Mouse (Mus musculus) midbrain, embryonic 15.5 days (tissue): ENCODE data around the gene Mtif3. TPM values are rescaled to one million over a fixed set of nuclear protein-coding genes. Genes with fewer than 3 reads are reported as not detected.

Experiments
- ATAC-seq: fragments of 200-750 bp; cut with Nextera tagmentation; replicated peaks from 2 replicates; pipeline ENCODE4 v1.8.0; 2017; ENCODE audit warnings: moderate TSS enrichment
- H3K27ac ChIP-seq: fragments of 300-500 bp; sonication (generic); 2 replicates; pipeline ENCODE4 v1.5.1; 2015; ENCODE audit warnings: mild to moderate bottlenecking, inconsistent platforms
- H3K27me3 ChIP-seq: fragments of 300-500 bp; sonication (generic); replicated peaks from 2 replicates; pipeline ENCODE4 v1.6.1; 2015; ENCODE audit warnings: inconsistent platforms
- H3K36me3 ChIP-seq: fragments of 300-500 bp; sonication (generic); replicated peaks from 2 replicates; pipeline ENCODE4 v1.6.1; 2015; ENCODE audit warnings: inconsistent platforms
- H3K4me1 ChIP-seq: fragments of 300-500 bp; sonication (generic); 2 replicates; pipeline ENCODE4 v1.6.1; 2015; ENCODE audit warnings: inconsistent platforms
- H3K4me2 ChIP-seq: fragments of 300-500 bp; sonication (generic); 2 replicates; pipeline ENCODE4 v1.6.1; 2015; ENCODE audit warnings: inconsistent platforms, mild to moderate bottlenecking, moderate library complexity
- H3K4me3 ChIP-seq: fragments of 300-500 bp; sonication (generic); 2 replicates; pipeline ENCODE4 v1.5.1; 2015; ENCODE audit warnings: mild to moderate bottlenecking, inconsistent platforms
- H3K9ac ChIP-seq: fragments of 300-500 bp; sonication (generic); 2 replicates; pipeline ENCODE4 v1.6.1; 2015; ENCODE audit warnings: mild to moderate bottlenecking, inconsistent platforms
- H3K9me3 ChIP-seq: fragments of 300-500 bp; sonication (generic); 2 replicates; pipeline ENCODE4 v1.6.1; 2016; ENCODE audit warnings: inconsistent platforms
- WGBS: fragments of 180-500 bp; shearing (Covaris S2); methylation state at CpG from one replicate; pipeline ENCODE4 v1.1.7; 2015; ENCODE audit warnings: mixed read lengths; 5-methylcytosine and 5-hydroxymethylcytosine counted together
- polyA plus RNA-seq: library from polyadenylated mRNA; unstranded; fragments of >200 nt; fragmentation: Nextera tagmentation; extraction: Ambion mirVana; gene quantifications from 2 replicates; pipeline ENCODE4 v1.2.1, GENCODE M21; 2015

Mtif3 gene
- polyA plus RNA-seq, 1 experiment from 2014 or later, result 28.3 TPM

GRCm38 (mm10) chr5:146981376-146981775, 17.8 kb upstream of the Mtif3 start:
- no peak overlapping the region for H3K27ac ChIP-seq
- H3K9ac ChIP-seq, result no peak overlapping the region
- no peak for ATAC-seq
- H3K4me1 ChIP-seq, result no peaks in the 10 kb centered on the region
- no peak overlapping the region for H3K4me2 ChIP-seq
- no peaks in the 10 kb centered on the region for H3K9me3 ChIP-seq
- 88% methylated on average over 6 of the region's 6 CpGs for WGBS
- H3K27me3 ChIP-seq, result 0 out of 2 replicates have a peak, but pooled peaks cover 3% of the 10 kb centered on the region
- H3K4me3 ChIP-seq, result no peak overlapping the region
- H3K36me3 ChIP-seq, result no peaks in the 10 kb centered on the region

GRCm38 (mm10) chr5:146974781-146975123, 11.2 kb upstream of the Mtif3 start:
- no peak overlapping the region for H3K27ac ChIP-seq
- H3K27me3 ChIP-seq, result no peaks in the 10 kb centered on the region
- H3K4me3 ChIP-seq, result no peak overlapping the region
- ATAC-seq, result no peak
- no peaks in the 10 kb centered on the region for H3K9me3 ChIP-seq
- no peak overlapping the region for H3K9ac ChIP-seq
- H3K4me2 ChIP-seq, result no peak overlapping the region
- no peaks in the 10 kb centered on the region for H3K4me1 ChIP-seq
- 76% methylated on average over 13 of the region's 13 CpGs for WGBS
- no peaks in the 10 kb centered on the region for H3K36me3 ChIP-seq

- no peaks in the 10 kb centered on the region for H3K9me3 ChIP-seq
- ATAC-seq, result no peak
- no peaks in the 10 kb centered on the region for H3K36me3 ChIP-seq
- no peaks in the 10 kb centered on the region for H3K4me1 ChIP-seq
- no peaks in the 10 kb centered on the region for H3K27me3 ChIP-seq
- no peak overlapping the region for H3K27ac ChIP-seq
- no peak overlapping the region for H3K4me3 ChIP-seq
- WGBS, result 78% methylated on average over 25 of the region's 25 CpGs
- no peak overlapping the region for H3K9ac ChIP-seq
- no peak overlapping the region for H3K4me2 ChIP-seq
Measured at GRCm38 (mm10) chr5:146973858-146974780, 10.5 kb upstream of the Mtif3 start.

- ATAC-seq, result no peak
- Histone ChIP-seq H3K36me3 (no peaks in the 10 kb centered on the region), H3K27me3 (no peaks in the 10 kb centered on the region), H3K4me3 (no peak overlapping the region), H3K4me1 (no peaks in the 10 kb centered on the region), H3K9me3 (no peaks in the 10 kb centered on the region), H3K27ac (no peak overlapping the region), H3K9ac (no peak overlapping the region), H3K4me2 (no peak overlapping the region)
- 94% methylated on average over 9 of the region's 9 CpGs for WGBS
Measured at GRCm38 (mm10) chr5:146973353-146973752, 9.8 kb upstream of the Mtif3 start.

GRCm38 (mm10) chr5:146971776-146972561, 8.4 kb upstream of the Mtif3 start:
- no peak overlapping the region for H3K27ac ChIP-seq
- ATAC-seq, result no peak
- H3K4me3 ChIP-seq, result no peak overlapping the region
- H3K9ac ChIP-seq, result no peak overlapping the region
- 70% methylated on average over 10 of the region's 10 CpGs for WGBS
- H3K4me1 ChIP-seq, result no peaks in the 10 kb centered on the region
- H3K4me2 ChIP-seq, result no peak overlapping the region
- no peaks in the 10 kb centered on the region for H3K36me3 ChIP-seq
- H3K9me3 ChIP-seq, result no peaks in the 10 kb centered on the region
- H3K27me3 ChIP-seq, result no peaks in the 10 kb centered on the region

- Histone ChIP-seq H3K36me3 (no peaks in the 10 kb centered on the region), H3K9me3 (no peaks in the 10 kb centered on the region), H3K9ac (no peak overlapping the region), H3K4me3 (no peak overlapping the region), H3K27ac (no peak overlapping the region), H3K4me2 (no peak overlapping the region), H3K4me1 (peaks cover 2% of the 10 kb centered on the region; the same call in 1 of the 2 replicates), H3K27me3 (no peaks in the 10 kb centered on the region)
- ATAC-seq, result no peak
- 38% methylated on average over 13 of the region's 13 CpGs for WGBS
Measured at GRCm38 (mm10) chr5:146968695-146969393, 5.2 kb upstream of the Mtif3 start.

- no peaks in the 10 kb centered on the region for H3K9me3 ChIP-seq
- peak overlapping the region; percentile 88 for H3K4me3 ChIP-seq
- no peak overlapping the region for H3K27ac ChIP-seq
- 49% methylated on average over 8 of the region's 8 CpGs for WGBS
- no peaks in the 10 kb centered on the region for H3K27me3 ChIP-seq
- H3K9ac ChIP-seq, result peak overlapping the region; percentile 81; the same call in 1 of the 2 replicates
- H3K4me1 ChIP-seq, result peaks cover 15% of the 10 kb centered on the region
- peak overlapping the region; percentile 65 for H3K4me2 ChIP-seq
- H3K36me3 ChIP-seq, result 0 out of 2 replicates have a peak, but pooled peaks cover 3% of the 10 kb centered on the region
- ATAC-seq, result peak; percentile 38
Measured at GRCm38 (mm10) chr5:146963937-146964278, 308 bp upstream of the Mtif3 start.

GRCm38 (mm10) chr5:146956678-146957077, 6.9 kb downstream of the Mtif3 start:
- Histone ChIP-seq H3K9me3 (no peaks in the 10 kb centered on the region), H3K4me1 (peaks cover 1% of the 10 kb centered on the region; the same call in 1 of the 2 replicates), H3K27me3 (no peaks in the 10 kb centered on the region), H3K9ac (no peak overlapping the region), H3K4me2 (no peak overlapping the region), H3K36me3 (peaks cover 57% of the 10 kb centered on the region), H3K27ac (no peak overlapping the region), H3K4me3 (no peak overlapping the region)
- 93% methylated on average over 18 of the region's 18 CpGs for WGBS
- no peak for ATAC-seq

GRCm38 (mm10) chr5:146955651-146956050, 7.9 kb downstream of the Mtif3 start:
- H3K9ac ChIP-seq, result no peak overlapping the region
- peaks cover 63% of the 10 kb centered on the region for H3K36me3 ChIP-seq
- WGBS, result 85% methylated on average over 5 of the region's 5 CpGs
- H3K9me3 ChIP-seq, result no peaks in the 10 kb centered on the region
- H3K4me2 ChIP-seq, result no peak overlapping the region
- H3K27ac ChIP-seq, result no peak overlapping the region
- no peaks in the 10 kb centered on the region for H3K4me1 ChIP-seq
- no peaks in the 10 kb centered on the region for H3K27me3 ChIP-seq
- no peak for ATAC-seq
- no peak overlapping the region for H3K4me3 ChIP-seq

- H3K4me2 ChIP-seq, result no peak overlapping the region
- no peak overlapping the region for H3K4me3 ChIP-seq
- H3K4me1 ChIP-seq, result peaks cover 7% of the 10 kb centered on the region
- no peak for ATAC-seq
- no peaks in the 10 kb centered on the region for H3K9me3 ChIP-seq
- H3K9ac ChIP-seq, result no peak overlapping the region
- WGBS, result 96% methylated on average over 7 of the region's 7 CpGs
- no peak overlapping the region for H3K27ac ChIP-seq
- peaks cover 63% of the 10 kb centered on the region for H3K36me3 ChIP-seq
- H3K27me3 ChIP-seq, result no peaks in the 10 kb centered on the region
Measured at GRCm38 (mm10) chr5:146954576-146954975, 9.0 kb downstream of the Mtif3 start.

- H3K27me3 ChIP-seq, result 0 out of 2 replicates have a peak, but pooled peaks cover 6% of the 10 kb centered on the region
- under 1% methylated on average over 62 of the region's 62 CpGs for WGBS
- H3K9me3 ChIP-seq, result no peaks in the 10 kb centered on the region
- peaks cover 24% of the 10 kb centered on the region for H3K36me3 ChIP-seq
- peak within 1 kb of the TSS; percentile 82 for H3K9ac ChIP-seq
- H3K27ac ChIP-seq, result peak within 1 kb of the TSS; percentile 81
- peaks cover 16% of the 10 kb centered on the region for H3K4me1 ChIP-seq
- ATAC-seq, result peak; percentile 93
- peak within 1 kb of the TSS; percentile 92 for H3K4me3 ChIP-seq
- peak within 1 kb of the TSS; percentile 97 for H3K4me2 ChIP-seq
Measured at GRCm38 (mm10) chr5:146948508-146949088, 15.0 kb downstream of the Mtif3 start, which contains the start of gene Gtf3a. Gtf3a (plus strand) TSS chr5:146948657.
